Mouse (Mus musculus) adrenal gland, adult 18-20 months (tissue): ENCODE measurements around the gene Them4. TPM values are rescaled to one million over a fixed set of nuclear protein-coding genes. Genes with fewer than 3 reads are reported as not detected.
A peak's percentile ranks its signal among the peaks of the same experiment; 100 is the strongest.
"Not testable (repeated sequence)": the region's sequence is repeated elsewhere in the genome, so short reads cannot be mapped to it uniquely, and the experiment has no call there.

Experiments used
- DNase-seq, 2 experiments: peaks; one replicate each; pipeline ENCODE4 v3.0.0; 2021 to 2022; ENCODE audit warnings: low spot score in 2 of 2
- long read RNA-seq, 2 experiments: library from polyadenylated mRNA; stranded (forward); transcript quantifications; one replicate each; pipeline ENCODE4 v2.0.0; 2021
- total RNA-seq, 2 experiments: library from RNA; stranded (reverse); gene quantifications; 1 replicate in 1 of 2; 2 replicates in 1 of 2; pipeline ENCODE4 v1.2.3; 2021

Gene Them4
- total RNA-seq = 1 to 10 TPM; 7.5 to 9.7 TPM
- long read RNA-seq, experiment 1, transcript Them4-201 (6 exons, 1,781 nt) = major isoform, 9 of 12 reads
- long read RNA-seq, experiment 1, partial matches to known transcripts = 2 of 12 reads
- long read RNA-seq, experiment 1, other reads (novel, unspliced or antisense) = 1 of 12 reads
- long read RNA-seq, experiment 2, transcript Them4-201 (6 exons, 1,781 nt) = major isoform, 9 of 13 reads
- long read RNA-seq, experiment 2, partial matches to known transcripts = 3 of 13 reads
- long read RNA-seq, experiment 2, other reads (novel, unspliced or antisense) = 1 of 13 reads

GRCm38 (mm10) chr3:94309633-94310363, at the start of gene Them4:
Gene Them4, plus strand, starts transcription at chr3:94310089.
- peak; percentile 96 for DNase-seq

GRCm38 (mm10) chr3:94260598-94260997, 49.3 kb upstream of the Them4 start:
- no peak for DNase-seq

- DNase-seq = not testable (repeated sequence)
Measured at GRCm38 (mm10) chr3:94263736-94264135, 46.2 kb upstream of the Them4 start, which contains the start of gene Gm4778. Gene Gm4778, plus strand, starts transcription at chr3:94264036.

DNA sequence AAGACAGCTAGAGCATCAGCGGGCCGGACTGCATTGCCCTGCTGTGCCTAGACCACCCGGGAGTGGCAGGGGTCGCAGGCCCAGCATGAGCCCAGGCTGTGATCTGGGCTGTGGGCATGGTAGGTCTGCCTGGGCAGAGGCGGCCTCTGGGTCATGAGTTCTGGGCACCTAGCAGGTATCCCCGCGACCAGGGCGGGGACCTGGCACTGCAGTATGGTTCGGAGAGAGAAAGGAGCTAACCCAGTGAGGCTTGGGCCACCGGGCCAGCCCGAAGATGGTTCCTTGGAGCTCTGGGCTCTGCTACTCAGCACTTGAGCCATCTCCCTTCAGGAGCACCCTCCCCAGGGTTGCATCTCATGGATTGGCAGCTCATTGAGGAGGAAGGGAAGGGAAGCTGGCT, 33.9 kb upstream of the Them4 start:
- no peak for DNase-seq

- no peak for DNase-seq
Measured at GRCm38 (mm10) chr3:94305457-94305856, 4.4 kb upstream of the Them4 start.

GRCm38 (mm10) chr3:94306975-94307374, 2.9 kb upstream of the Them4 start:
- DNase-seq = no peak

GRCm38 (mm10) chr3:94310491-94310890, 602 bp downstream of the Them4 start:
- no peak for DNase-seq

GRCm38 (mm10) chr3:94310911-94311310, 1.0 kb downstream of the Them4 start:
- DNase-seq = no peak

DNA sequence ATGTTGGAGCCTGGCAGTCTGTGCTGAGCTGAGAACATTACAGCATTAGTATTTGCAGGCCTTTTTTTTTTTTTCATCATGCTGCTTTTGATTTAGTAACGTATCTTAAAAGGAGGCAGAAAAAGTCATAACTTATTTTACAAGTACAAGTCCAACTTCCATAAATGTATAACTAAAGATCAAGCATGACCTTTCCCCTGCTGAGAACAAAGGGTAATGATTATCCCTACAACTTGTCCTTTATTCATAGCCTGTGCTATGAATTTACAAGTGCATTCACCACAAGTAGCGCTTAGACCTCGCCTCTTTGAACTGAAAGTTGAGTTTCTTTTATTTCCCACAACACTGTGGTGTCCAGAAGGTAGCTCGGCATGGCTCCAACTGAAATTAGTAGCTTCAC, 1.5 kb downstream of the Them4 start:
- no peak for DNase-seq

DNA sequence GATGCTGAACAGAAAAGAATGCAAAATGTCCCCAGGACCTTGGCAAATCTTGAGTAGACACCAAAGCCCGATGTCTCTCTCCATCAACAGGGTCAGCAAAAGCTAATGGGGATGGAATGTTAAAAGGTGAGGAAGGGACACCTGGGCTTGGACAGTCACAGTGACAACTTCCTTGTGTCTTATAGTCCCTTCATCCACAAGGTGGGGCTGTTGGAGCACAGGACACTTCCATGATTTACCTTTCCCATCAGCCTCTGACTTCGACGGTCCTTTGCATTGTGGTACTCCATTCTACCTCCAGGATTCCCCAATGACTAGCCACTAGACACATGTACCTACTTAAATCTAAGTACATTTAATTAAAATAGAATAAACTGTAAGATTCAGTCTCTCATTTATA, 18.8 kb downstream of the Them4 start:
- no peak for DNase-seq

DNA sequence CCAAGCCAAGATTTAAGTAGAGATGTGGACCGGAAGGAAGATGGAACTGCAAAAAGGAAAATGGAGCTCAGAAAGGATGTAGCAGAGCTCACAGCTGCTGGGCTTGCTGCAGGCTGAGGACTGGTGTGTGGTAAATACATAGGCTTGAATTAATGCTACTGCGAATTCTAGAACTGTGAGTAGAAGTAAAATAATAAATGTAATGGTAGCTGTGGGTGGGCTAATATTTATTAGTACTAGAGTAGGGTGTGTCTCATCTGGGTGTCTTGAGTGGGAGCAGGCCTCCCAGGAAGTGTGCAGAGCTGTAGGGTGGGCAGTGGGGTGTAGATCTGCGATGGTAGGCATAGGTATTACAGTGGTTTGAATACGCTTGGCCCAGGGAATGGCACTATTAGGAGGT, 24.6 kb downstream of the Them4 start:
- DNase-seq = no peak

GRCm38 (mm10) chr3:94338522-94338921, 28.6 kb downstream of the Them4 start:
- DNase-seq = no peak

- no peak for DNase-seq
Measured at GRCm38 (mm10) chr3:94341959-94342422, 32.1 kb downstream of the Them4 start, which contains the start of gene Them5. Gene Them5, plus strand, starts transcription at chr3:94342099.

DNA sequence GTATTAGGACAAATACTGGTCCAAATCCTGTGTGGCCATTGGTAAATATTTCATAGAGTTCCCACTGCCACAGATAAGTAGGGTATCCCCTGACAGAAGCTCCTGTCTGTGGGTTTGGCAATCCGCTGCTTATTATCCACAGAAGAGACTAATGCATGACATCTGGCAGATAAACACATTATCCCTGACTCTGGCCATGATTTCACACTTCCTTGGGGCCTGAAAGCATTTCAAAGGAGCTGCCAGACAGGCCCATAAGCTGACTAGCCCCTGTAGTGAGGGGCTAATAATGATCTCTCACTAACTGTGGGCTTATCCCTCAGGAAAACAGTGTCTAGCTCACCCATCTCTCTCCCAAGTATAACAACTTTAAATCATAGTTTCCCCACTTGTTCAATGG, 32.7 kb downstream of the Them4 start:
- DNase-seq = no peak

DNA sequence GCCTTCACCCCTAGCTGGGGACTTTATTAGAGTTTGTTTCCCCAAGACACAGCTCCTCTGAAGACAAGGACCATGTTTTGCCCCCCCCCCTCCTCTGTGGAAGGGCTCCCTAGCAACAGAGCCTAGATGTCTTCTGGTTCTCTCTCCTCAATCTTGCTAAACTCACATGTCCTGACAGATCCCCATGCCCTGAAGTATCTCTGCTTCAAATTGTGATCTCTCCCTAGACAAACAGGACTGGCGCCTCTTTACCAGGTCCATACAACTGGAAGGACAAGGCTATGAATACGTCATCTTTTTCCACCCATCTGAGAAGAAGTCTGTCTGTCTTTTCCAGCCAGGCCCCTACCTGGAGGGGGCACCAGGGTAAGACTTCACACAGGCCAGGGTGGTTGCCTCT, 34.3 kb downstream of the Them4 start:
- DNase-seq = no peak

GRCm38 (mm10) chr3:94344897-94345296, 35.0 kb downstream of the Them4 start:
- DNase-seq = no peak

- no peak for DNase-seq
Measured at GRCm38 (mm10) chr3:94348146-94348545, 38.3 kb downstream of the Them4 start.

DNA sequence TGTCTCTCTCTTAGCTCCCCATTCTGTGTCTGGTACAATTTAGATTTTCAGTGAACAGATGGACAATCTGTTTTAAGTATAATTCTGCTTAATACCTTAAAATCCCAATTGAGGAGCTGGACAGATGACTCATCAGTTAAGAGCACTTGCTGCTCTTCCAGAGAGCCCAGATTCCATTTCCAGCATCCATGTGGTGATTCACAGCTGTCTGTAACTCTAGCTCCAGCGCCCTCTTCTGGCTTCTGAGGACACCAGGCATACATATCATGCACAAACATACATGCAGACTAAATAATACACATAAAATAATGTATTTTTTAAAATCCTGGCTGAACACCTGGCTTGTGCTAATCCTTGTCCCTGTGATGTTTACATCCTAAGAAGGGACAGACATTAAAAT, 50.9 kb downstream of the Them4 start:
- peak in 1 of 2 experiments; percentile 38 for DNase-seq

DNA sequence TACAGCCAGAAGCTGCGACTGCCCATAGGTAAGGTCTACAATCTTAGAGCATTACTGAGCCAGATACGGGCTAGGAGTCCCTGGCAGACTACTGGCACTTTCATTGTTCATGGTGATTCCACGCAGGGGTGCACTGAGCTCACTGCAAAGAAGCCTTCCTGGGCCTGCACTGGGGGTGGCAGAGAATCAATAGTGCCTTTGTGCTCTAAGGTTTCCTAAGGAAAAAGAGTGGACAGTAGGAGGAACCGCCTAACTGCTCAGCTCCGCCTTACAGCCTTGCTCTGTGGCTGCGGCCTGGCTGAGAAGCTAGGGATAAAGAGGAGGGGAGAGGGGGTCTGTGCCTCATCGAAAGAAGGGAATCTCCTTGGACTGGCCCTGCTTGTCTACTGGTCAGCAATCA, 52.2 kb downstream of the Them4 start, which contains the start of gene C2cd4d:
TSS of gene C2cd4d (plus strand) at position 301 of the 400 bp plus-strand sequence.
- DNase-seq = no peak

- peak; percentile 59 to 64 for DNase-seq
Measured at GRCm38 (mm10) chr3:94363291-94364153, 53.6 kb downstream of the Them4 start.

- DNase-seq = no peak
Measured at GRCm38 (mm10) chr3:94364154-94364526, 54.3 kb downstream of the Them4 start.
